Mouse (Mus musculus) intestine, embryonic 14.5 days (tissue): ENCODE data around the gene Agpat2. TPM values are rescaled to one million over a fixed set of nuclear protein-coding genes. Genes with fewer than 3 reads are reported as not detected.
A peak's percentile ranks its signal among the peaks of the same experiment; 100 is the strongest.

Experiments used
- ATAC-seq: fragments of 200-750 bp; cut with Nextera tagmentation; replicated peaks from 2 replicates; pipeline ENCODE4 v1.8.0; 2017; ENCODE audit warnings: low read depth, moderate number of reproducible peaks, moderate TSS enrichment, moderate library complexity; ENCODE audit not compliant: low FRiP score, low TSS enrichment
- DNase-seq: peaks from one replicate; pipeline ENCODE4 v3.0.0-alpha.2; 2018; ENCODE audit warnings: low spot score
- H3K27ac ChIP-seq: fragments of 300-500 bp; sonication (generic); 2 replicates; pipeline ENCODE4 v1.5.1; 2014; ENCODE audit warnings: low read depth, mild to moderate bottlenecking, control low read depth
- H3K27me3 ChIP-seq: fragments of 300-500 bp; sonication (generic); replicated peaks from 2 replicates; pipeline ENCODE4 v1.6.1; 2014; ENCODE audit warnings: low read length, control low read depth; ENCODE audit not compliant: control insufficient read depth, insufficient read depth
- H3K36me3 ChIP-seq: fragments of 300-500 bp; sonication (generic); 2 replicates; pipeline ENCODE4 v1.6.1; 2014; ENCODE audit warnings: low read length, control low read depth; ENCODE audit not compliant: control insufficient read depth, insufficient read depth
- H3K4me1 ChIP-seq: fragments of 300-500 bp; sonication (generic); replicated peaks from 2 replicates; pipeline ENCODE4 v1.6.1; 2014; ENCODE audit warnings: low read length, control low read depth, mixed read lengths; ENCODE audit not compliant: control insufficient read depth, insufficient read depth
- H3K4me2 ChIP-seq: fragments of 300-500 bp; sonication (generic); 2 replicates; pipeline ENCODE4 v1.6.1; 2014; ENCODE audit warnings: low read length
- H3K4me3 ChIP-seq: fragments of 300-500 bp; sonication (generic); 2 replicates; pipeline ENCODE4 v1.5.1; 2014; ENCODE audit warnings: low read depth, low read length, control low read depth, mixed read lengths
- H3K9ac ChIP-seq: fragments of 300-500 bp; sonication (generic); 2 replicates; pipeline ENCODE4 v1.6.1; 2014; ENCODE audit warnings: mild to moderate bottlenecking, low read length
- H3K9me3 ChIP-seq: fragments of 300-500 bp; sonication (generic); 2 replicates; pipeline ENCODE4 v1.6.1; 2016; ENCODE audit warnings: low read length, control low read depth; ENCODE audit not compliant: control insufficient read depth
- WGBS: fragments of 180-500 bp; shearing (Covaris S2); extraction: QIAGEN DNeasy Blood & Tissue Kit; methylation state at CpG from one replicate; pipeline ENCODE4 v1.1.7; 2014; 5-methylcytosine and 5-hydroxymethylcytosine counted together
- polyA plus RNA-seq: library from polyadenylated mRNA; unstranded; fragments of >200 nt; fragmentation: Nextera tagmentation; extraction: Ambion mirVana; gene quantifications from 2 replicates; pipeline ENCODE4 v1.2.1, GENCODE M21; 2014

The Agpat2 gene
- polyA plus RNA-seq, 1 experiment from 2014 or later, result 53.8 TPM

DNA sequence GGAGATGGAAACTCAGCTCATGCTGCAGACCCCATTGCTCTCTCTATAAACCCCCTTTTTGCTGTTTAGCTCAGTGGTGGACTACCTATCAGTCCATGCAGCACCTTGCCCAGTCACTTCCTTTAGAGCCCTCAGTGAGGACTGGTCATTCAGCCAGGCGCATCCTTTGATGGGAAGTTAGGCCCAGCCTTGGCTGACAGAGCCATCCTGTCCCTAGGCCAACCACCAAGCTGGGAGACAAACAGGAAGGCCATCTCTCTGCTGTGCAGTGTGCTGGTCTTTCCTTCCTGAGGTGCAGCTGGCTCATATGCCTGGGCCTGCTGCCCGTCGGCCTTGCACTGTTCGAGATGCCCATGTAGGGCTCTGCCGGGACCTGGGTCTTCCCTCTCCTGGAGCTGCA, 23.5 kb downstream of the Agpat2 start:
- no peaks in the 10 kb centered on the region for H3K9me3 ChIP-seq
- H3K36me3 ChIP-seq, result no peaks in the 10 kb centered on the region
- no peaks in the 10 kb centered on the region for H3K27me3 ChIP-seq
- H3K4me1 ChIP-seq, result peaks cover 6% of the 10 kb centered on the region; the same call in 1 of the 2 replicates
- H3K27ac ChIP-seq, result no peak overlapping the region
- WGBS, result 85% methylated on average over 5 of the region's 5 CpGs
- no peak overlapping the region for H3K4me3 ChIP-seq
- ATAC-seq (no peak), DNase-seq (no peak)
- no peak overlapping the region for H3K9ac ChIP-seq
- H3K4me2 ChIP-seq, result no peak overlapping the region

GRCm38 (mm10) chr2:26579714-26580113, 24.5 kb downstream of the Agpat2 start, which contains the start of gene Egfl7:
Gene Egfl7 (plus strand): TSS chr2:26580014.
- Histone ChIP-seq H3K27ac (peak within 1 kb of the TSS; percentile 2; the same call in 1 of the 2 replicates), H3K4me1 (peaks cover 6% of the 10 kb centered on the region; the same call in 1 of the 2 replicates), H3K27me3 (no peaks in the 10 kb centered on the region), H3K4me3 (no peak within 1 kb of the TSS), H3K36me3 (no peaks in the 10 kb centered on the region), H3K9me3 (no peaks in the 10 kb centered on the region), H3K4me2 (no peak within 1 kb of the TSS), H3K9ac (no peak within 1 kb of the TSS)
- DNase-seq (no peak), ATAC-seq (no peak)
- 93% methylated on average over 1 of the region's 1 CpGs for WGBS

- no peak overlapping the region for H3K4me3 ChIP-seq
- peaks cover 8% of the 10 kb centered on the region; the same call in 1 of the 2 replicates for H3K4me1 ChIP-seq
- H3K9me3 ChIP-seq, result no peaks in the 10 kb centered on the region
- 43% methylated on average over 6 of the region's 6 CpGs for WGBS
- DNase-seq (no peak), ATAC-seq (no peak)
- no peak overlapping the region for H3K4me2 ChIP-seq
- no peaks in the 10 kb centered on the region for H3K36me3 ChIP-seq
- no peak overlapping the region for H3K9ac ChIP-seq
- H3K27ac ChIP-seq, result peak overlapping the region; percentile 73
- no peaks in the 10 kb centered on the region for H3K27me3 ChIP-seq
Observed at GRCm38 (mm10) chr2:26578369-26578768, 25.8 kb downstream of the Agpat2 start.

- ATAC-seq, result no peak
- Histone ChIP-seq H3K27ac (peak overlapping the region; percentile 23; the same call in 1 of the 2 replicates), H3K36me3 (no peaks in the 10 kb centered on the region), H3K27me3 (no peaks in the 10 kb centered on the region), H3K4me2 (no peak overlapping the region), H3K4me1 (peaks cover 13% of the 10 kb centered on the region; the same call in 1 of the 2 replicates), H3K4me3 (no peak overlapping the region), H3K9ac (no peak overlapping the region), H3K9me3 (no peaks in the 10 kb centered on the region)
- no peak for DNase-seq
- WGBS, result 59% methylated on average over 4 of the region's 4 CpGs
Observed at GRCm38 (mm10) chr2:26576462-26576861, 27.8 kb downstream of the Agpat2 start.

- ATAC-seq, result no peak
- Histone ChIP-seq H3K27me3 (no peaks in the 10 kb centered on the region), H3K9me3 (no peaks in the 10 kb centered on the region), H3K4me2 (no peak overlapping the region), H3K4me3 (no peak overlapping the region), H3K27ac (peak overlapping the region; percentile 23; the same call in 1 of the 2 replicates), H3K4me1 (peaks cover 13% of the 10 kb centered on the region; the same call in 1 of the 2 replicates), H3K9ac (no peak overlapping the region), H3K36me3 (no peaks in the 10 kb centered on the region)
- 65% methylated on average over 4 of the region's 4 CpGs for WGBS
- DNase-seq, result no peak
Observed at GRCm38 (mm10) chr2:26575865-26576264, 28.4 kb downstream of the Agpat2 start.

- Histone ChIP-seq H3K27ac (peak overlapping the region; percentile 5), H3K4me1 (peaks cover 13% of the 10 kb centered on the region; the same call in 1 of the 2 replicates), H3K27me3 (no peaks in the 10 kb centered on the region), H3K4me2 (no peak overlapping the region), H3K9ac (no peak overlapping the region), H3K9me3 (no peaks in the 10 kb centered on the region), H3K4me3 (no peak overlapping the region), H3K36me3 (no peaks in the 10 kb centered on the region)
- DNase-seq (no peak), ATAC-seq (no peak)
- 76% methylated on average over 1 of the region's 1 CpGs for WGBS
Observed at GRCm38 (mm10) chr2:26575378-26575777, 28.8 kb downstream of the Agpat2 start.

- 76% methylated on average over 5 of the region's 5 CpGs for WGBS
- ATAC-seq (no peak), DNase-seq (no peak)
- Histone ChIP-seq H3K9me3 (no peaks in the 10 kb centered on the region), H3K4me3 (no peak overlapping the region), H3K9ac (no peak overlapping the region), H3K27ac (0 out of 2 replicates have a peak overlapping the region, but pooled peaks have one; percentile 5), H3K27me3 (no peaks in the 10 kb centered on the region), H3K4me1 (peaks cover 13% of the 10 kb centered on the region; the same call in 1 of the 2 replicates), H3K4me2 (no peak overlapping the region), H3K36me3 (no peaks in the 10 kb centered on the region)
Observed at GRCm38 (mm10) chr2:26574862-26575261, 29.4 kb downstream of the Agpat2 start.

GRCm38 (mm10) chr2:26573807-26574206, 30.4 kb downstream of the Agpat2 start:
- Histone ChIP-seq H3K27ac (no peak overlapping the region), H3K9ac (no peak overlapping the region), H3K36me3 (no peaks in the 10 kb centered on the region), H3K4me3 (no peak overlapping the region), H3K9me3 (no peaks in the 10 kb centered on the region), H3K4me1 (peaks cover 13% of the 10 kb centered on the region; the same call in 1 of the 2 replicates), H3K4me2 (no peak overlapping the region), H3K27me3 (no peaks in the 10 kb centered on the region)
- ATAC-seq (no peak), DNase-seq (no peak)
- WGBS, result 20% methylated on average over 5 of the region's 5 CpGs

DNA sequence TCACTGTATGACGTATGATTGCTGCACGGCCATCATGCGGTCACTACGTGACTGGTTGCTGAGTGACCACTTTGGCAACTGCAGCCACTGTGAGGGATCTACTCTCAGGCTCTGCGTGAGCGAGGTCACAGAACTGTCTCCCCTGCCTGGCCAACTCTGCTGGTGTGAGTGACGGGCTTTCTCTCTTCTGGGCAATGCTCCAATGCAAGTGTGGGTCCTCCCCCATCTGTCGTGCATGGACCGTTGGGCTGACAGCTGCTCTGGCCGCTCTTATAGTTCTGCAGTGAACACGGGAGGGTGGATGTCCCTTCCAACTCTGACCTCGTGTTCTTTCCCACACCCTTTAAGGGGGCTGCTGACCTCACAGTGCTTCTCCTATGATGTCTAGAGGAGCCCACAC, 30.8 kb downstream of the Agpat2 start:
- Histone ChIP-seq H3K4me2 (no peak overlapping the region), H3K4me1 (peaks cover 9% of the 10 kb centered on the region; the same call in 1 of the 2 replicates), H3K9ac (no peak overlapping the region), H3K27me3 (no peaks in the 10 kb centered on the region), H3K27ac (no peak overlapping the region), H3K9me3 (no peaks in the 10 kb centered on the region), H3K36me3 (no peaks in the 10 kb centered on the region), H3K4me3 (no peak overlapping the region)
- 58% methylated on average over 12 of the region's 12 CpGs for WGBS
- DNase-seq (no peak), ATAC-seq (no peak)
